Mouse (Mus musculus): Measurements from ENCODE around the gene Nrf1.

The Nrf1 gene

DNA sequence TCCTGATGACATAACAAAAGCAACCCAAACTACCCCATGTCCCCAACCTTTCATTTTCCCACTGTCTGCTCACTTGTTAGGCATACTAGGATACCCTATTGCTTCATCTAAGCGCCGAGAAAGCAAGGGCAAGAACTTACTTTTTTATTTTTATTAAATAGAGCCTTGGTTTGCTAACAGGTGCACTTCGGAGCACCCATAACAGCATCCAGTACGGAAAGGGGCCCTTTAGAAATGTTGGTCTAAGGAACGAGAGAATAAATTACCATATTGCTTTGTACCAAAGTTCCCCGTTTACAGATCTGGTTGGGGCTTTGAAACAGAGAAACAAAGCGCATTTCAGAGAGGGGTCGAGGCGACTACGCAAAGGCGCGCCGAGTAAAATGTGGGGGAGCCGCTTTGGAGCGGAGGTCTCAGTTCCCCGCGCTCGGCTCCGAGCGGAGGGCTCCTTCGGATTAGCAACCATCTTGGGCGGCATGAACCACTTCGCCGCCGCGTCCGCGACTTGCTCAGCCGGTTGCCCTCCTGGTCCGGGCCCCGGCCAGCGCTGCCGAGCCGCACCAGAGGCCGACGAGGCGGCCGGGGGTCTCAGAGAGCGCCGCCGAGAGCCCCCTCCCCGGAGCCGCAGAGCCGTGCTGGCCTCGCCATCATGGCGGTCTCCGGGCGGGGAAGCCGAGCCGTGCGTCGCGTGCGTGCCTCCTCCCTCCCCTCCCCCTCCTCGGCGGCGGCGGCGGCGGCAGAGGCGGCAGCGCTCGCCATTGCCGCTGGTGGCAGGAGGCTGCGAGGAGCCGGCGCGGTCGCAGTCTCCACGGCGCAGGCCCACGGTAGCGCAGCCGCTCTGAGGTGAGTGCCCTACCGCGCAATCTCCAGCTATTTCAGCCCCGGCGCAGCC, at the start of gene Nrf1:
TSS of gene Nrf1 (plus strand) at position 718 of the 892 bp plus-strand sequence.
- DNase-seq (ENCODE audit: low spot score) = peak; percentile 92

DNA sequence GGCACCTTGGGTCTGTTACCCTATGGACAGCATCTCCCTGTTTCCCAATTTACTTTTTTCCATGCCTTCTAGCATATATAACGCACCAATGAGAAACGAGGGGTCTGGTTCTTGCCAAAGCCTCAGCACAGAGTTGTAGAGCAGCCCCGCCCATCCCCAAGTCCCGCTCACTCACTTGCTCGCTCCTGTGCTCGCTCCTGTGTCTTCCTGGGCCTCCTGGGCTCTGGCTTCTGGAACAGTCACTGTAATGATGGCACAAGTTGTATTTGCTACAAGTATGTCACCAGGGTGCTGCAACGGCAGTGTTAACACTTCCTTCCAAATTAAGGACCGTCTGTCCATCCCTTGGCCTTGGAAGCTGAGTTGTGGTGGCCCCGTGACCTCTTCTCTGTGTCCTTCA, 49.6 kb upstream of the Nrf1 start:
- no peak for DNase-seq (ENCODE audit: low spot score)

DNA sequence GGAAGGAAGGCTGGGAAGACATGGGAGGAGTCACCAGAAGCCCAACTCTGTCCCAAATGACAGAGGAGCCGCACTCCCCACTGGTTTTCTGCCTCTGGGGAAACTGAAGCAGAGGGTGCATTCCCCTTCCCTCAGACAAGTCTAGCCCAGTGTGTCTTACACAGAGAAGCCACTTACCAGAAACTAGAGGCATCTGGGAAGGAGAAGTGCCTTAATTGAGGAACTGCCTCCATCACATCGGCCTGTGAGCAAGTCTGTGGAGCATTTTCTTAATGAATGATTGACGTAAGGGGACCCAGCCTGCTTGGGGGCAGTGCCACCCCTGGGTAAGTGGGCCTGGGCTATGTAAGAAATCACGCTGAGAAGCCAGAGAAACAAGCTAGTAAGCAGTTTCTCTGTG, 49.0 kb upstream of the Nrf1 start:
- DNase-seq (ENCODE audit: low spot score) = no peak

DNA sequence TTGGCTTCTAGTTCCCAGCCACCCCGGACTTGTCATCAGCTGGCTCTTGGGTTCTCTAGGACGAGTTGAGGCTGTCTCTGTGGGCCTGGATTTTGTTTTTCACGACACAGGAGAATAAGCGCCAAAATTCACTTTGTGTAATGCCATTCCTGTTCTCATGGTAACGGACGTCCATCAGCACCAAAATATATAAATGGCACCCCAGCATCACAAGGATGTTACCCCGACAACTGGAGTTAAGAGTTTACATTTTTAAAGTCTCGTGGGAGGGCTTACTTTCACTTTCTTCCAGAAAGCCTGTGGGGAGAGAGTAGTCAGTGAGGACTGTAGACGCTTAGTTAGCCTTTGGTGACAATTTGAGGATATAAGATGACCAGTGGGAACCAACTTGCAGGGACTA, 45.2 kb upstream of the Nrf1 start:
- no peak for DNase-seq (ENCODE audit: low spot score)

DNA sequence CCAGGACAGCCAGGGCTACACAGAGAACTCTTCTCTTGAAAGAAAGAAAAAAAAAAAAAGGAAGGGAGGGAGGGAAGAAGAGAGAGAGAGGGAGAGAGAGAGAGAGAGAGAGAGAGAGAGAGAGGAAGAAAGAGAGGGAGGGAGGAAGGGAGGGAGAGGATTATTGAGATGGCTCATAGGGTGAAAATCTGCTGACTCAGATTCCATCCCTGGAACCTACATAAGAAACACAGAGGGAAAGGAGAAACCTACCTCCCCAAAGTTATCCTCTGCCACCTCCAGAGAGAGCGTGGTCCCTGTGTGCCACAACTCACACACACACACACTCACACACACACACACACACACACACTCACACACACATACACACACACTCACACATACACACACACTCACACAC, 41.9 kb upstream of the Nrf1 start:
- DNase-seq (ENCODE audit: low spot score) = no peak

DNA sequence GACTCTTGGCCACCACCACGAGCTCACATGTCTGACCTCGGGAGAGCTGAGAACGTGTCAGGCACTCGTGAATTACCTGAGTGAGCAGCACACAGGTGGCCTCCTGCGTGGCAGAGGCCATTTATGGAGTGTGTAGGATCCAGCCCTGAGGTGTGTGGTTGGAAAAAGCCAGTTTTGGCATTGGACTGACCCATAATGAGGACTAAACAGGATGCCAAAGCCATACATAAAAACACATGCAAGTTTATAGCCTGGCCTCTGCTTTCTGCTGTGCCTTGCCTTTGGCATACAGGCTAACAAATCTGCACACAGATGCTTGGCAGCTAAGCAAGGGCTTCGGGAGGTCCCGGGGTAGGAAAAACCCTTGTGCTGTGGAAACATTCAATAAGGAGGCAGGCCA, 38.6 kb upstream of the Nrf1 start:
- no peak for DNase-seq (ENCODE audit: low spot score)

DNA sequence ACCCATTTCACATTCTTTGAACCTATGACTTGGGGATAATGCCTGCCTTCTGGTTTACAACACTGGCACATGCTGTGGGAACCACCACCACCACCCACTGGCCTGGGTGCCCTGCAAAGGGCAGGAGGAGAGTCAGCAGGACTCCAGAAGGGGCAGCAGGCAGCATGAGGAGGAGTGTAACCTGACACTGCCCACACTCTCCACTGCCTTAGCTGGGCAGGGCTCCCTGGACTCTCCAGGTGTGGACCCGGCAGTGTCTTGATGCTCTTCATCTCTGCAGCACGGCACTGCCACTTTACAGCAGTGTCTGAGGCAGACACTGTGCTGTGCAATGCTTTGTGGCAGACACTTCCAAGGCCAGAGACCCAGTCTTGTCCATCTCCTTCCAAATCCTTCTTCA, 34.3 kb upstream of the Nrf1 start:
- DNase-seq (ENCODE audit: low spot score) = no peak

DNA sequence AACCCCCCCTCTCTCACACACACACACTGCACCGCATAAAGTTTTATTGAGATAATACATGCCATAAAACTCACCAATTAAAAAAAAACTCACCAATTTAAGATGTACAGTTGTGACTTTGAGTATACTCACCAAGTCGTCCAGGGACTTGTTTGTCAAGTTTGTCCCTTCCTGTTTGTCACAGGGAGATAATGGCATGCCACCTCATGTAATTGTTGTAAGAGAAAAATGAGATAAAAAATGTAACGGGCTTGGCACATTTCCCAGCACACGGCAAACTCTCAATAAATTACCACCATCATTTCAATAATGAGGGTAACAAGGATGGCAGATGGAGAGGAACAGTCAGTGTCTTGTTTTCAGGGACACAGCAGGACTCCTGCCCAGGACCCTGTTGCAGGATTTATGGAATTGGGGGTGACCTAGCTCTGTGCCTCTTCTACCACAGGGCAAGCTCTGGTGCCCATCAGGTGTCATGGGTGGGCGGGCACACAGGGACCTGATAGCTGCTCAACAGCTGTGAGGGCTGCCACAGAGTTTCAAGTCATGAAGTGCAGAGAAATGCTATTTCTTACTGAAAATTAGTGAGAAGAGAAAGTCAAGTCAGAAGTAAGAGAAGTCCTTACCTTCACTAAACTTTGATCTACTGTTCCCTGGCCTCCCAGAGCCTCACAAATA, 33.5 kb upstream of the Nrf1 start:
- DNase-seq (ENCODE audit: low spot score) = no peak

DNA sequence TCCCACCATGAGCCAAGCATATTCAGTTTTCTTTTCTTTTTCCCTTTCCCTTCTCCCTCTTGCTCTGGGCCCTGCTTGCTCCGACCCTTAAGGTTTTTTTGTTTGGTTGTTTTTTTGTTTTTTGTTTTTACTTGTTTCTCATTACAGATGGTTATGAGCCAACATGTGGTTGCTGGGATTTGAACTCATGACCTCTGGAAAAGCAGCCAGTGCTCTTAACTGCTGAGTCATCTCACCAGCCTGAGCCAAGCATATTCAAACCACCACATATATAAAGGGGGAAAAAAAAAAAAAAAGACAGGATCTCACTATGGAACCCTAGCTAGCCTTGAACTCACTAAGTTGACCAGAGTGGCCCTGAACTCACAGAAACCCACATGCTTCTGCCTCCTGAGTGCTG, 26.5 kb upstream of the Nrf1 start:
- DNase-seq (ENCODE audit: low spot score) = no peak

DNA sequence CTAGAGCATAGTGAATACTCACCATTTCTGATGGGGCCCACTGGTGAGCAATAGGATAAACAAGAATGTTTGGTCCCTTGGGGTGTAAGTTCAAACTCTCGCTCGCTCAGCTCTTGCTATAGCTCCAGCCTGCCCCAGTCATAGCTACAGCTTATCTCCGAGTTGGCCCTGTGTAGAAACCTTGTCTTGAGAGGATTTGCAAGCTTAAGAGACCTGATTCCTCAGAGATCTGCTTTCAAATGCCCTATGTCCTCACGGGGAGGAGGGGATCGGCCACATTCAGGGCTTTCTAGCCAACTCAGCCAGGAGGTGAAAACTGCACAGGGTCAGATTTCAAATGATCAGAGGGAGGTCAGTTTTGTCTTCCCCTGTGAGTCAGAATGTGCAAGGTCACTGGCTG, 26.1 kb upstream of the Nrf1 start:
- no peak for DNase-seq (ENCODE audit: low spot score)

DNA sequence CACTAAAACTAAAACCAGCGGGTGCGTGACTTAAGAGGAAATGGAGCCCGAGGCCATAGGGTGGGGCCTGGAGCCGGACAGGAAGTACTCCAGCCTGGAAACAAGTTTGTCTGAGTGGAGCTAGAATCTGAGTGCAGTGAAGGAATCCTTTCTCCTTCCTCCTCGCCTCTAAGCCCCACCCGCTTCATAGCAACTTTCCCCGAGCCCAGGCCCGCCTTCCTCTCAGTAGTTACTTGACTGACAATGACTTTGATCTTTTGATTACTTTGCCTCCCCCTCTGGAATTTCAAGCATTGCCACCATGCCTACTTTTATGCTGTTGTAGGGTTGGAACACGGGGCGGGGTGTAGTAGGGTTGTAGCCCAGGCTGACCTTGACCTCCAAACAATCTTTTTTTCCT, 21.0 kb upstream of the Nrf1 start:
- no peak for DNase-seq (ENCODE audit: low spot score)

DNA sequence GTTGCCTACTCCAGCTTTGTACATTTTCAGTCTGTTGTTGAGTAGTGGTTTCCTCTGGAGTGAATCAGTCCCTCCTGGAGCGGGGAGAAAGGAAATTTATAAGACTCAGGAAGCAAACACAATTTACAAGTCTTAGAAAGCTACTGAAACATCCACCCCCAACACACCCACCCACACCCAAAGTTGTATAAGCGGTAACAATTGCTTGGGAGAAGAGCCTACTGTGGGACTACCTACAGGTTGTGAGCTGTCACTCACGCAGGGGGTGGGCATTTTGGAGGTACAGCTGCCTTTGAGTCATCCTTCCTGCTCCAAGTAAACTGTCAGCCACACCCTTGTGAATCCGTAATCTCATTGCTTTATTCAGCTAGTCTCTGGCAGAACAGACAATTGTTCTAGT, 19.4 kb upstream of the Nrf1 start:
- no peak for DNase-seq (ENCODE audit: low spot score)

DNA sequence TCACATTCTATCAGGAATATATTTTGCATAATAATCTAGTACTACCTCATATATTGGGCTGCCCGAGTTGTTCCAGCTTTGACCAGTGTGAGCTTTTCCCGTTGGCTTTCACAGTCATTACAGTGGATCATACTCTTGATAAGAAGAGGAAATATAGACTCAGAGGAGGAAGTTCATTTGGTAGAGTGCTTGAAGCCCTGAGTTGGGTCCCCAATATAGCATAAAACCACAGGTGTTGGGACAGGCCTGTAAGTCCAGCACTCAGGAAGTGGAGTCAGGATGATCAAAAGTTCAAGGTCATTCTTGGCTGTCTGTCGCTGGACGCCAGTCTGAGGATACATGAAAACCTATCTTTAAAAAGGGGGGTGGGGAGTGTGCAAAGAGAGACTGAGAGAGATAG, 12.7 kb upstream of the Nrf1 start:
- no peak for DNase-seq (ENCODE audit: low spot score)

DNA sequence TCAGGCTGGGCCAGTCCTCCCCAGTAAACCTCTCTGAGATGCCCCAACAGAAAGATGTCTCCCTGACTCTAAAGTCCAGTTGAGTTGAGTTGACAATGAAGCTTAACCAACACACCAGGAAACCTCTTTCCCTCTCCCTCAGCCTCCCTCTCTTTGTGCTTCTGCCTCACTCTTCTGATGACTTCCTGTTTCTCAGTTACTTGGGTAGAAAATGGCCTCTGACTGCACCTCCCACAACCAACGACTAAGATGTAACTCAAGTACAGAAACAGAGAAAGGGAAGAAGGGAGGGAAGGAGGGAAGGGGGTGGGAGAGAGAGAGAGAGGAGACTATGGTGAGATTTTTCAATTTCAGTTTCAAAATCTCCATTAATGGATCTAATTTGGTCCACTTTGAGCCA, 6.3 kb upstream of the Nrf1 start:
- DNase-seq (ENCODE audit: low spot score) = no peak

DNA sequence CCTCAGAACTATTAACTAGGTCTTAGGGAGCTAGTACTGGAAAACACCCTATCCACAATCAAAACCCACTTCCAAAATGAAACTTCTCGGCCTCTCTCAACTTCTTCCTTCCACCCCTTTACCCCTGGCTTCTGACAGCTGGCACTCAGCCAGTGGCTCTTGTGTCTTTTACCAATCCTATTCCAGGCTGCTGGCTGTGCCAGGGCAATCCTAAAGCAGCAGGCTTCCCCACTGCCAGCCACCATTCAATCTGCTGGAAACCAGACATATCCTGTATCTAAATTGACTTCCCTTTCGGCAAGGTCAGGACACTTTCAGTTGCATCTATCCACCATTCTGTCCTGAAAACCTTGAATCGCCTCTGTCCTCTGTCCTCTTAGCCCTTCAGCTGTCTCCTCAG, 5.3 kb upstream of the Nrf1 start:
- DNase-seq (ENCODE audit: low spot score) = no peak

DNA sequence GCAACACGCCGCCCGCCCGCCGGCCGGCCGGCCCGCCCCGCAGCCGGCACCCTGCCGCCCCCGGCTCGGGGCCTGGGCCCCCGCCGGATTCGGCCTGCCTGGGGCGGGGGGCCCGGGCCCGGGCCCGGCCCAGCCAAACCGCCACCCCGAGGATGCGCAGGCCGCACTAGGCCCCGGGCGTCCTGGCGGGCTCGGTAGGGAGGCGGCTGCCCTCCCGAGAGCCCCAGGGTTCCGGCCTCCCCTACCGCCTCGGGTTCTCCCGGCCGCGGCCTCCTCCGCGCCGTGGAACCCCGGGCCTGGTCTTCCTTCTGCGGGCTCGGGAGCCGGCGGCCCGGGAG, 344 bp downstream of the Nrf1 start:
- DNase-seq (ENCODE audit: low spot score) = no peak

DNA sequence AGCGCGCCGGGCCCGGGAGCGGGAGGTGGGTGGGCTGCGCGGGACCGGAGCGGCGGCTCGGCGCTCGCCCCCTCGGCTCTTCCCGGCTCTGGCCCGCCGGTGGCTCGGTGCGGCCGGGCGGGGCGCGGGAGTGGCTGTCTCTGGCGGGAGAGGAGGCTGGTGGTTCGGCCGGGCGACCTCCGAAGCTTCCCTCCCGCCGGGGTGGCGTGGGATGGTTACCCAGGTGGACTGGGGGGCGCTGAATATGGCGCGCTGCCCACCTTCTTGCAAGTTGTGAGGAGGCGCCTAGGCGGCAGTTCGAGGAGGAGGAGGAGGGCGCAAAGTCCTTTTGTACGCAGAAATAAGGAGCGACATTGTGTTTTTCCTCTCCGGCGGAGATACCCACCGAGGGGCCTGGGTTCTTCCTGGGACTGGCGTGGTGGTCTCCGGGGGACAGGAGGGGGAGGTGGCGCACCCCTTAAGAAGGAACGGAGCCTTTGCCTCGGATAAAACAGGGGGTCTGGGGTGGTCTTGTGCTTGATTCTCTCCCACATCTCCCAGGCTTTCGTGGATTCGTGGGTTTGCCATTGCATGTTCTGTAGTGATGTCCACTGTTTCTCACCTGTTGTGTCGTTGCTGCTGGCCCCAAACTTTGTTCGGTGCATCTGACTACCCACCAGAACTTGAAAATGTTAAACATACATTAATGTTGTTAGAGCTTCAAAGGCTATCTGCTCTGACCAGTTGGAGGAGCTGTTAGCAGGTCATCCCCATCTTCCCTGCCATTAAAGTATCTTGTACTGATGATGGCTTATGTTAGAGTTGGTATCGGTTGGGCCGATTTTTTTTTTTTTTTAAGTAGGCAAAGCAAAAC, 939 bp downstream of the Nrf1 start:
- DNase-seq (ENCODE audit: low spot score) = peak; percentile 48

DNA sequence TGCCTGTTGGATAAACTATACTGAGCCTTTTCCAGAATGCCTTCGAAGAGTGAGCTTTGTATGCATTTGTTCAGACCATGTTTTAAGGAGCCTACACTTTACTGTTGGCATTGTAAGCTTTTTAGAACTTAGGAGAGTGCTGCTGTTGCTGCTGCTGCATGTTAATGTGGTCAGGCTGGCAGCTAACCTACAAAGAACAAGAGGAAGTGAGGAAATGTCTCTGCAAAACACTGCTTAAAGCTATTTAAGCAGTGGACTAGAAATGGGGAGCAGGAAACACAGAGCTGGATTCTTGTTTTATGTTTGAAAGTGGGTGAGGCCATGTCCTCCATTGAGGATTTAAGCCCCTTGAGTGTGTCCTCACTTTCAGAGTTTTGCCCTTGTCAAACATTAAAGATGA, 5.3 kb downstream of the Nrf1 start:
- peak; percentile 41 for DNase-seq (ENCODE audit: low spot score)

DNA sequence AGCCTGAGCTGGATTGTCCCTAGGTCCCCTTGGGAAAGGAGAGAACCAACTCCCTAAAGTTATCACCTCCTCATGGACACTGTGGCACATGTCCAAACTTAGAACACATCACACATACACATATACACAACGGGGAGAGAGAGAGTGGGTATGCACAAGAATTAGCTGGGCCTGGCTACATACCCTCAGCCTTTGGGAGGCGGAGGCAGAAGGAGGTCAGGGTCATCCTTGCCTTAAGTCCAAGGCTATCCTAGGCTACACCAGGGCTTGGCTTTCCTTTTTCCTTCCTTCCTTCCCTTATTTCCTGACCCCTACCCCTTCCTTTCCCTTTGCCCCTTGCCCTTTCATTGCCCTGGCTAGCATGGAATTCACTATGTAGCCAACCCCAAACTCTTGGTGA, 14.8 kb downstream of the Nrf1 start:
- no peak for DNase-seq (ENCODE audit: low spot score)

DNA sequence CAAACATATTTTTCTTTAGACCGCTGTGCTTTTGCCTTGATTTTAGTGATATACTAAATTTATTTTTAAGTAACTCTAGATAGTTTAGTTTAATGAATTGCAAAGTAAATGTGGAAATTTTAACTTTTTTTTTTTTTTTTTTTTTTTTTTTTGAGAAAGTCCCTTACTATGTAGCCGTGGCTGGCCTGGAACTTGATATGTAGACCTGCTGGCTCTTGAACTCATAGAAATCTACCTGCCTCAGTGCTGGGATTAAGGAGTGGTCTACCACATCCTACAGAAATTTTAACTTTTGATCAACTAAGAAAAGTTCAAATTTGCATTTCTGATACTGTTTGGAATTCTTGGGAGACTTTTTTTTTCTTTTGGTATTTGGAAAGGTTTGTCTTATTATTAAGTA, 17.6 kb downstream of the Nrf1 start:
- DNase-seq (ENCODE audit: low spot score) = no peak

DNA sequence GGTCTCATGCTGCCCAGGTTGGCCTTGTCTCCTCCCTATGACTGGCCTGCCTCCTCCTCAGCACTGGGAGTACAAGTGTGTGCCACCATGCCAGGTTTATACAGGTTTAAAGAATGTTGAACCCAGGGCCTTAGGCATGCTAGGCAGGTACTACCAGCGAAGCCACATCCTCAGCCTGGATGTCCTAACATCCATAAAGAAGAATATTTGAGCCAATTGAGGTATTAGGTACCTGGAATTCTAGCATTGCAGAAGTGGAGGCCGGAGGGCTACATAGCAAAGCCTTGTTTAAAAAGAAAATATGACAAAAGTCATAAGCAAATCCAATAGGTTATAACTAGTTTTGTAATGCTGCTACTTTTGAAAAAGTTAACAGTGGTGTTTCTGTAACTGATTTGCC, 19.0 kb downstream of the Nrf1 start:
- no peak for DNase-seq (ENCODE audit: low spot score)

DNA sequence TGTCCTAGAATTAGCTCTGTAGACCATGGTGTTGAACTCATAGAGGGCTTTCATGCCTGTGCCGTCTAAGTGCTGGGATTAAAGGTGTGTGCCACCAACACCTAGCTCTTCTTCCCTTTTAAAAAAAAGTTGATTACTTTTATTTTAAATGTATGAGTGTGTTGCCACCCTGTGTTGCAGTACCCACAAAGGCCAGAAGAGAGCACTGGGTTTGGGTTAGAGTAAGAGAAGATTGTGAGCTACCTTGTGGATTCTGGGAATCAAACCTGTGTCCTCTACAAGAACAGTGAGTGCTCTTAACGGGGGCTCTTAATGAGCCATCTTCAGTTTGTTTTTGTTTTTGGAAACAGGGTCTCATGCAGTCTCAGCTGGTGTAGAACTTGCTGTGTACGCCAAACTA, 24.7 kb downstream of the Nrf1 start:
- peak; percentile 25 for DNase-seq (ENCODE audit: low spot score)

DNA sequence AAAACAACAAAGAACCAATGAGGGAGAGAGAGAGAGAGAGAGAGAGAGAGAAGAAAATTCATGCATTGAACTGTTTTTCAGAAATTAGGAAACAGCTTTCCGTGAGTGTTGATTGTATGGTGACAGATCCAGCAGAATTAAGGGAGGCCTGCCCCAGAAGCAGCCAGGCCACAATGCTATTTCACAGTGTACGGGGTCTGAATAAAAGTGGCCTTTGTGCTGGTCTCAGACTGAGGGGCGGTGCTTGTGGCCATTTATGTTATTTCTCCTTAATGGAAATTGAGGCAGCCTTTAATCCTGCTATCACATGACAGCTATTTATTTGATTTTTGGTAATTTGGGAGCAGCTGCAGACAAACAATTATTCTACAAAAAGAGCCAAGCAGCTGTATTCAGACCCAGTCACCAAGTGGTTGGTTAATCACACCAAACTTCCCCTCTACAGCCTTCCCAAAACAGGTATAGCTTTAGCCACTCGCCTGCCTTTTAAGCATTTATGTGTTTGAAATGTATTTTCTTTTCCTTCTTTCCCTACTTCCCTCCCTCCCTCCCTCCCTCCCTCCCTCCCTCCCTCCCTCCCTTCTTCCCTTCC, 31.2 kb downstream of the Nrf1 start:
- DNase-seq (ENCODE audit: low spot score) = no peak
